Mouse (Mus musculus): ENCODE data around the gene Atp9a. TPM values are rescaled to one million over a fixed set of nuclear protein-coding genes. Genes with fewer than 3 reads are reported as not detected.

Gene Atp9a
- polyA plus RNA-seq, 1 experiment from 2014 or later = 29.5 TPM

- ChIA-PET POLR2A (interaction anchor here (1.0 kb wide), 1 partner anchor 165 kb away, joined by 4 read pairs; no protein-coding TSS in a partner anchor), CTCF (interaction anchor here (3.1 kb wide), 1 partner anchor 156 kb away, joined by 11 read pairs; no protein-coding TSS in a partner anchor)
- no peaks in the 10 kb centered on the region for H3K27me3 ChIP-seq
- no peak for TF ChIP-seq CTCF (IDR thresholded peaks at IDR 0.05)
- in situ Hi-C loops (cut with MboI; ENCODE audit: low pct_unique_long_range_greater_than_20kb) = loop anchor here (5.0 kb wide), 2 partner anchors 78 to 158 kb away; no protein-coding TSS in a partner anchor
- ATAC-seq (no peak), DNase-seq (ENCODE audit: low read depth, low spot score) (no peak)
Measured at GRCm38 (mm10) chr2:168625091-168625490, 117.1 kb downstream of the Atp9a start.

GRCm38 (mm10) chr2:168621111-168621802 is 121.0 kb downstream of the Atp9a start:
- POLR2A ChIA-PET = no interaction called here
- no peak for TF ChIP-seq CTCF (IDR thresholded peaks at IDR 0.05)
- ATAC-seq (no peak), DNase-seq (ENCODE audit: low read depth, low spot score) (no peak)
- H3K27me3 ChIP-seq = no peaks in the 10 kb centered on the region
- CTCF ChIA-PET = interaction anchor here (1.3 to 1.4 kb wide), 2 partner anchors 40 to 371 kb away, joined by 3 read pairs; no protein-coding TSS in a partner anchor
- in situ Hi-C loops (cut with MboI; ENCODE audit: low pct_unique_long_range_greater_than_20kb) = no loop called here

- TF ChIP-seq CTCF (IDR thresholded peaks at IDR 0.05) = no peak
- POLR2A ChIA-PET = no interaction called here
- CTCF ChIA-PET = no interaction called here
- in situ Hi-C loops (cut with MboI; ENCODE audit: low pct_unique_long_range_greater_than_20kb) = no loop called here
- ATAC-seq = no peak
- H3K27me3 ChIP-seq = no peaks in the 10 kb centered on the region
- no peak for DNase-seq (ENCODE audit: low read depth, low spot score)
Measured at GRCm38 (mm10) chr2:168618205-168618717, 123.9 kb downstream of the Atp9a start.

DNA sequence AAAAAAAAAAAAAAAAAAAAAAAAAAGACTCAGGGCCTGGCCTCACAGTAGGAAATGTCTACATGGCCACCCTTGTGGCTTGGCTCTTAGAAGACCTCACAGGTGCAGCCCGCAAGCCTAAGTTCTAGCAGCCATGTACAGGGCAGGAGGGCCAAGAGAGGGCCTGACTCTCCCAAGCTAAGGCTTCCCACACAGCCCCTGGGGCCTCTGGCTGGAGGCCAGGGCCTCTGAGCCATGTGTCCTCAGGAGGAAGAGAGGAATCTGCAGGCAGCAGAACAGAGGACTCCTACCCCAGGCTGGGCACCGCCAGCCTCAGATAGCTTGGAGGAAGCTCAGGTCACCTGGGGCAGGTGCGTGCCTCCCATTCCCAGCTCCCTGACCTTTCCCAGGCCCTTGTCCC is 127.0 kb downstream of the Atp9a start:
- in situ Hi-C loops (cut with MboI; ENCODE audit: low pct_unique_long_range_greater_than_20kb) = no loop called here
- no peak for DNase-seq (ENCODE audit: low read depth, low spot score)
- H3K27me3 ChIP-seq = no peaks in the 10 kb centered on the region
- ATAC-seq = no peak
- ChIA-PET CTCF (no interaction called here), POLR2A (no interaction called here)
- no peak for TF ChIP-seq CTCF (IDR thresholded peaks at IDR 0.05)

DNA sequence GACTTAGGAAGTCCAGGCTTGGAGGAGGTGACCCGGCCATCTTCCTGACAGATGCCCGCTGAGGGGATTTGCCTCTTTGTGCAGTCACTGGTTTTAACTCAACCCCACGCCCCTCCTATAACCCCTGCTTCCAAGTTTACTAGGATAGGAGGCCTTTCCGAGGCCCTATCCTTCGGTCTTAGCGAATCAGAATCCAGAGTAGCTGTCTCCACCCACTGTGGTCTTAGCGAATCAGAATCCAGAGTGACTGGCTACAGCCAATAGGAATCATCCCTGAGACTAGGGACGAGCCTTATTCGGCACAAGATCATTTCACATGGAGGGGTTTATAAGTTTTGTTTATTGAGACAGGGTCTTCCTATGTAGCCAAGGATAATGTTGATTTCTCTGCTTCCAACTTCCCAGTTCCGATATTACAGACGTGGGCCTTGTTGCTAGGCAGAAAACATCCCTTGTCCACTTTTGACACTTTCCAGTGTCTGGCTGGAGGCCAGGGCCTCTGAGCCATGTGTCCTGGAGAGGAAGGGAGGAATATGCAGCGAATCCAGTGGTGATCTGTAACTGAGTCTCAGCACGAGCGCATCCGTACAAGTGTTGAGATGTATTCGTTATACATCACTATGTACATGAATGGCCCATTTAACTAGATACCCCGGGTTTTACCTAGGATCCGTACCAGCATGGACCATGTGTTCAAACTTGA is 127.9 kb downstream of the Atp9a start:
- in situ Hi-C loops (cut with MboI; ENCODE audit: low pct_unique_long_range_greater_than_20kb) = no loop called here
- DNase-seq (ENCODE audit: low read depth, low spot score) (no peak), ATAC-seq (no peak)
- POLR2A ChIA-PET = no interaction called here
- no peaks in the 10 kb centered on the region for H3K27me3 ChIP-seq
- CTCF ChIA-PET = no interaction called here
- TF ChIP-seq CTCF (IDR thresholded peaks at IDR 0.05) = no peak

GRCm38 (mm10) chr2:168613092-168613880 is 128.9 kb downstream of the Atp9a start:
- ATAC-seq = no peak
- DNase-seq (ENCODE audit: low read depth, low spot score) = no peak
- in situ Hi-C loops (cut with MboI; ENCODE audit: low pct_unique_long_range_greater_than_20kb) = no loop called here
- H3K27me3 ChIP-seq = no peaks in the 10 kb centered on the region
- CTCF ChIA-PET = interaction anchor here (1.2 kb wide), 1 partner anchor 112 kb away, joined by 3 read pairs; no protein-coding TSS in a partner anchor
- TF ChIP-seq CTCF (IDR thresholded peaks at IDR 0.05) = no peak
- POLR2A ChIA-PET = no interaction called here

DNA sequence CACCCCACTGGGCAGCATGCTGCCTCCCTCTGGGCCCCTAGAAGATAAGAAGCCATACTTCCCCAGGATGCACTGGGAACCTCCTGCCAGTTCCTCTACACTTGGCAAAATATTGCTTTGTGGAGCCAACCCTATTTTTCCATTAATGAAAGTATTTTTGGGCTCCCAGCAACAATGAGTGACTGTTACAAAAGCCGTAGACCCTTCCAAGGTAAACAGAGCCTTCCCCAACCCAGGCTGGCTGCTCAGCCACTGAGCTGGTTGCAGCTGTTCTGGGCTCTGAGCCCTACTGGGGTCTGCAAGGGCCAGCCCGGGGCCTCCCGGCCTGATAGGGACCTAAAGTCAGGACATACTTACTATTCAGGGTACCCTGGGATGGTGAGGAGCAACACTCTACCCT is 131.3 kb downstream of the Atp9a start:
- ATAC-seq = no peak
- no peaks in the 10 kb centered on the region for H3K27me3 ChIP-seq
- DNase-seq (ENCODE audit: low read depth, low spot score) = no peak
- in situ Hi-C loops (cut with MboI; ENCODE audit: low pct_unique_long_range_greater_than_20kb) = no loop called here
- CTCF ChIA-PET = no interaction called here
- POLR2A ChIA-PET = no interaction called here
- TF ChIP-seq CTCF (IDR thresholded peaks at IDR 0.05) = no peak

- H3K27me3 ChIP-seq = no peaks in the 10 kb centered on the region
- POLR2A ChIA-PET = interaction anchor here (0.6 kb wide), 1 partner anchor 1913 kb away, joined by 3 read pairs; no protein-coding TSS in a partner anchor
- ATAC-seq (no peak), DNase-seq (ENCODE audit: low read depth, low spot score) (no peak)
- in situ Hi-C loops (cut with MboI; ENCODE audit: low pct_unique_long_range_greater_than_20kb) = no loop called here
- TF ChIP-seq CTCF (IDR thresholded peaks at IDR 0.05) = no peak
- CTCF ChIA-PET = no interaction called here
Measured at GRCm38 (mm10) chr2:168609653-168610248, 132.5 kb downstream of the Atp9a start.

GRCm38 (mm10) chr2:168608125-168608564 is 134.1 kb downstream of the Atp9a start:
- DNase-seq (ENCODE audit: low read depth, low spot score) = no peak
- POLR2A ChIA-PET = interaction anchor here (0.7 to 1.1 kb wide), 2 partner anchors 19 to 151 kb away, joined by 3 read pairs; no protein-coding TSS in a partner anchor

GRCm38 (mm10) chr2:168604655-168605070 is 137.5 kb downstream of the Atp9a start:
- no peak for TF ChIP-seq CTCF (IDR thresholded peaks at IDR 0.05)
- CTCF ChIA-PET = no interaction called here
- H3K27me3 ChIP-seq = peaks cover 21% of the 10 kb centered on the region
- POLR2A ChIA-PET = no interaction called here
- no peak for ATAC-seq
- in situ Hi-C loops (cut with MboI; ENCODE audit: low pct_unique_long_range_greater_than_20kb) = no loop called here
- no peak for DNase-seq (ENCODE audit: low read depth, low spot score)

More at GRCm38 (mm10) chr2:168608125-168608564, 134.1 kb downstream of the Atp9a start:
- in situ Hi-C loops (cut with MboI; ENCODE audit: low pct_unique_long_range_greater_than_20kb) = no loop called here
- CTCF ChIA-PET = interaction anchor here (0.5 to 1.3 kb wide), 3 partner anchors 20 to 345 kb away, joined by 3 read pairs; no protein-coding TSS in a partner anchor
- no peak for ATAC-seq
- TF ChIP-seq CTCF (IDR thresholded peaks at IDR 0.05) = no peak
- H3K27me3 ChIP-seq = no peaks in the 10 kb centered on the region
